Mouse (Mus musculus) retina, postnatal 1 day (tissue): ENCODE measurements around the gene Ube2v1.
"Not testable (repeated sequence)": the region's sequence is repeated elsewhere in the genome, so short reads cannot be mapped to it uniquely, and the experiment has no call there.

Experiments used
- DNase-seq: peaks from one replicate; pipeline ENCODE4 v3.0.0-alpha.2; 2012

Ube2v1 gene

DNA sequence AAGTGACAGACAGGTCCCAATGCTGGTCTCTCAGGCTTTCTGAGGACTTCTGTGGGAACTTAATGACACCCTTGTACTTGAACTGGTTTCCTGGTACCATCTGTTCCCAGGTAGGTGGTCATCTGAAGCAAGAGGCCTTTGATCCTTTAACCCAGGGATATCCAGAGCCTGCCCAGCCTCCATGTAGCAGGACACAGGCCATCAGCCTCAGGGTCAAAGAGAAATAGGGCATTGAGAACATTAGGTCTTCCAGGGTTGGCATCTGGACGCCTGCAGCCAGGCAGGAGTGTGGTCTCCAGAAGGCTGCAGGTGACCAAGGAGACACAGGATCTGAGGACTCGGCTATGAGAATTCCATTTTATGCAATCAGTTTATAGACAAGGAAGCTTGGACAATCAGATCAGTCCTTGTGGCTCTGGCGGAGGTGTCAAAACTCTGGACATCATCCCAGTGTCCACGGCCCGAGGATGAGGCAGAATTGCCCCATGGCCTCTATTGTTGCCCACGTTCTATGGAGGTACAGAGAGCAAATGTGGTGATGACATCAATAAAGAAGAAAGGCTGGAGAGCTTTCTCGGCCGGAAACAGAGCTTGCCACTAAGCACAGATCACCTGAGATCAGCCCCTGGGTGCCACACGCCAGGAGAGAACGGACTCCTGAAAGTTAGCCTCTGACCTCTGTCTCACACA is 23.2 kb upstream of the Ube2v1 start:
- DNase-seq: no peak

DNA sequence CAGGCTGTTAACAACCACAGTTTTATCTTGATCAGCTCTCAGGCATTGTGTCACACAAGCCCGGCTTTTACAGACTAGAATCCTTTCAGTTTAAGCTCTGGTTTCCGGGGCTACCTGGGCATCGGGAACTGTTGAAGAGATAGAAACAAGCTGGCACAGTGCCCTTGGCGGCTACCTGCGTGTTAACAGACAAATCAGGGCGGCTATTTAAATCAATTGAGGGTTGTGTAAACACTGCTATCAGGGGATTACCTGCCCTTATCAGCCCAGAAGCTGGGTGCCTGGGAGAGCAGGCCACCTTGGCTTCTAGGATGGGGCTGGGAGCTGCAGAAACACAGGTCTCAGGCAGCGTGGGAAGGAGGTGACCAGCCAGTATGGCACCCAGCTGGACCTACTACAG is 20.8 kb upstream of the Ube2v1 start:
- DNase-seq: no peak

DNA sequence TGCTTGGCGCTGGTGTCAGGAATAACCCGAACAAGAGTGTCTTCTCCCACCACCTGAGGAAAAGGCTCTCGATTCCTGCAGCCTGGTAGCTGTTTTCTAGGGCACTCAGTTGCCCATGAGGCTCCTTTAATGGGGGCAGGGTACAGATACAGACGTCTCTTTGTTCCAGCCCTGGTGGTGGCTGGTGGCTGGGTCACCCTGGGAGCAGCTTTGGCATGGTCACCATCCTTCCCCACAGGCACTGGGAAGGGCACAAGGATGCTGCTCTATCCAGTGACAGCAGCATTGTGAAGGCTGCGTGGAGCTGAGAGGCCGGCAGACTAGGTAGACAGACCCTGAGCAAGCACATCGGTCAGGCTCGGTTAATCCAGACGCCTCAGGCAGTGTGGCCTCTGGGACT is 19.7 kb upstream of the Ube2v1 start:
- DNase-seq: peak; percentile 73

- DNase-seq: no peak
Measured at GRCm38 (mm10) chr2:167649290-167650032, 17.6 kb upstream of the Ube2v1 start.

- DNase-seq: no peak
Measured at GRCm38 (mm10) chr2:167646411-167646810, 14.5 kb upstream of the Ube2v1 start.

DNA sequence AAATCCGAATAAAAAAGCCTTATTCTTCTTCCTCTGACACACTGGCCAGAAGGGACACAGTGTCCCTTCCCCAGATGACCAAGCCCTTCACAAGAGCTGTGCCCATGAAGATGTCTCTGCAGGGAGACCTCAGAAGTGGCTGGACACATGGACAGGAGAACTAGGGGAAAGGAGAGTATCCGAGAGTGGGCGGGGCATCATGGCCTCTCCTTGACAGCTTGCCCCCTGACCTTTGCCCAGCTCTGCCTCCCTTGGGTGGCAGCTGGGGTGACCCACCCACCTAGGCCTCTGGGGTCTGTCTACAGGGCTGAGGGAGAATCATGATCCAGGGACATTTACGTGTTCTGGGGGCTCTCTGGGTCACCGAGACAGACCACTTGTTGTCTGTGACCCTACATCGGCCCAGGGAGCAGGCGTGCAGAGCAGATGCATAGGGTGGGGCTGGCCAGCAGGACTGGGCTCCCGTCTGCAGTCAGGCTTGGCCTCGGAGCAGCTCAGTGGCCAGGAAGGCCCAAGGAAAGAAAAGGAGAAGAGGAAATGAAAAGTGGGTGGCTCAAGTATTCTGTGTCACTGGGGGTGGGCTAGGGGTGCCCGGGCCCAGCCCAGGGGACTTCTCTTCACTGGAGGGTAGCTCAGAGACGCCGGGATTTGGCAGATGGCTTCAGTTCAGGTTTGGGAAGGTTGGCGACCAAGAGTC is 11.6 kb upstream of the Ube2v1 start:
- DNase-seq: not testable (repeated sequence)

- no peak for DNase-seq
Measured at GRCm38 (mm10) chr2:167642164-167642563, 10.3 kb upstream of the Ube2v1 start.

GRCm38 (mm10) chr2:167641337-167641736 is 9.4 kb upstream of the Ube2v1 start:
- DNase-seq: peak; percentile 46

DNA sequence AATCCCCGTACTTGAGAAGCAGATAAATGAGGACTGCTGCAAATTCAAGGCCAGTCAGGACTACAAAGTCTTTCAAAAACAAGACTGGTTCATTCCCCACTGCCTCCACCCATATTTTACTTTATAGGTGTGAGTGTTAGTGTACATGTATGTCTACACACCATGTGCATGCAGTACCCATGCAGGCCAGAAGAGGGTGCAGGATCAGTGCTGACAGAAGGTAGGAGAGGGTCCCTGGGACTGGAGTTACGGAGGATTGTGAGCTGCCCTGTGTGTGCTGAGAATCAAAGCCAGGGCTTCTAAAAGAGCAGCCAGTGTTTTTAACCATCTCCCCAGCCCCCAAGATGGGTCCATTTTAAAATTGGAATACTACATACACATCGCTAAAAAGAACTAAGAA is 8.4 kb upstream of the Ube2v1 start:
- no peak for DNase-seq

GRCm38 (mm10) chr2:167634865-167635512 is 3.1 kb upstream of the Ube2v1 start:
- no peak for DNase-seq

GRCm38 (mm10) chr2:167634338-167634770 is 2.5 kb upstream of the Ube2v1 start:
- DNase-seq: peak; percentile 100

DNA sequence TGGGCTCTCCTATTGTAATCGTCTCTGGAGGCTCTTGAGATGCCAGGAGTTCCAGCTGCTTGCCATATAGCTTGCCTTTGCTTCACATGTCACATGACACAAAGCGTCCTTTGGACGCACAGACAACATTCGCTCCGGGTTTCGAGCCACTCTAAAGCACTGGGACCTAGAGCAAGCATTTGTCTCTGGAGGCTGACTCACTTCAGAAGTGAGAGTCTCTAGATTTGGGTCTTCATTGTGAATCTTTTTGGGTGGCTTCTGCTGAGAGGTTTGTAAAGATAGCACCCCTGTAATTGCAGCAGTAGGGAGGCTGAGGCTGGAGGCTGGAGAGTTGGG is 1.6 kb upstream of the Ube2v1 start:
- no peak for DNase-seq

- no peak for DNase-seq
Measured at GRCm38 (mm10) chr2:167632731-167633536, 1.0 kb upstream of the Ube2v1 start.

DNA sequence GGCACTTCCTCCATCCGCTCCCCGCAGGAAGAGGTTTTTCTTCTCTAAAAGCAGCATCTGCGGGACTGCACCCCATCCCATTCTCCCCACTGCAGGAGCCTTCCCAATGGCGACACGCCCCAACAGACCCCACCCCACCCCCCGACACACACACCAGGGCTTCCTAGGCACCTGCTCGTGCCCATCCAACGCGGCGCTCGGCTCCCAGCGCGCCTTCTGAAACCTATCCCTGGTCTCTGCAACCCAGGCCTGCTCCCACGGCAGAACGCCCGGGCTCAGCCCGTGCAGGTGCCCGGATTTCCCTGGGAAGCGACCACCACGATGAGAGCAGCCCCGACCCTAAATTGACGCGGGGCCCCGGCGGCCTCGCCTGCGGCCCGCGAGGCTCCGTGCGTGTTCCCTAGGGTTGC is 709 bp downstream of the Ube2v1 start:
- DNase-seq: no peak

DNA sequence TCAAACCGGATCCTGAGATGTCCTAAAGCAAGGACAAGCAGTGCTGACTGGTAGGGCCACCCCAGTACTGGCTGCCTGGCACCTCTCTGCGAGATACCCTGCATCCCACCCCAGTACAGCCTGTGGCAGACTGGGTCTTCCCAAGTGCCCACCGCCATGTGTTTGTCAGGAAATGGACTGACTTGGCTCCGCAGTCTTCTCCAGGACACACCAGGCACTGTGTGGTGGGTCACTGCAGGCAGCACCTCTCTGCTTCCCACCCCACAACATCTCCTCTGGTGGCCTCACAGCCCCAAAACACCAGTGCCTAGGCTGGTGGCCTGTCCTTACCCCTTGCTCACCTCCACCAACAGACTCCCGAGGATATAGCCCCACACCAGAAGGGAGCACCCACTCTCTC is 1.5 kb downstream of the Ube2v1 start:
- no peak for DNase-seq

DNA sequence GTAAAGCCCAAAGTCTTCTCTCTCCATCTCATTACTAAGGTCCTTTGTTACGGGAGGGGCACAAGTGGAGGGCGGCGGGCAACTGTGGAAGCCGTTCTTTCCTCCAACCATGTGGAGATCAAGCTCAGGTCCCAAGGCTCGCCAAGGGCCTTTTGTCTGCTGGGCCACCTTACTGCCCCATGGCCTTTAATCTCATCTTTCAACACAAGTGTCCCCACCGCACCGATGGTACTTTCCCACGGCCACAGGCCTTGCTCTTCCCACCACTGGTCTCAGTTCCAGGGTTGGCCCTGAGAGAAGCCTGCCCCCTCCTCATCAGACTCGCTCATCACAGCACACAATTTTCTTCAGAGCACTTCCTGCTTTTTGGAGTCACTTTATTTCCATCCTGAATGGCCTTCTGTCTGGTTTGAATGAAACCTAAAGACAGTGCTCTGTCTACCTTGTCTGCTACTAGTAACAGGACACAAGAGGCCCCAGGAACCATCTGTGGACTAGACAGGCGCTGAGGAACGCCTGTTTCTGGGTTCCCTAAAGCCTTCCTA is 2.2 kb downstream of the Ube2v1 start:
- no peak for DNase-seq

- peak; percentile 52 for DNase-seq
Measured at GRCm38 (mm10) chr2:167628872-167629271, 3.0 kb downstream of the Ube2v1 start.

DNA sequence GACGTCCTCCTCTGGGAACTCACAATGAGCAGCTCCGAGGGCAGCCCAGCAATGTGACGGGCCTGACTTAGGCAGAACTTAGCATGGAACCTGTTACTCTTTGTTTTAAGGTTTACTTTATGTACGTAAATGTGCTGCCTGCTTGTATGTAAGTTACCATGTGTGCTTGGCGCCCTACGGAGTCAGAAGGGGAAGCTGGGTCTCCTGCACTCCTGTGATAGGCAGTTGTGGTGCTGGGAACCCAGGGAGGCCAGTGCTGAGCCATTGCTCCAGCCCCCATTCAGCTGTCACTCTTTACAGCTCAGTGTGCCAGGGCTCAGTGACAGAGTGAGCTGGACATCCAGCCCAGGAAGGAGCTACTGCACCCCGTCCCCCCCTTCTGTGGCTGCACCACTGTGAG is 4.9 kb downstream of the Ube2v1 start:
- DNase-seq: no peak

DNA sequence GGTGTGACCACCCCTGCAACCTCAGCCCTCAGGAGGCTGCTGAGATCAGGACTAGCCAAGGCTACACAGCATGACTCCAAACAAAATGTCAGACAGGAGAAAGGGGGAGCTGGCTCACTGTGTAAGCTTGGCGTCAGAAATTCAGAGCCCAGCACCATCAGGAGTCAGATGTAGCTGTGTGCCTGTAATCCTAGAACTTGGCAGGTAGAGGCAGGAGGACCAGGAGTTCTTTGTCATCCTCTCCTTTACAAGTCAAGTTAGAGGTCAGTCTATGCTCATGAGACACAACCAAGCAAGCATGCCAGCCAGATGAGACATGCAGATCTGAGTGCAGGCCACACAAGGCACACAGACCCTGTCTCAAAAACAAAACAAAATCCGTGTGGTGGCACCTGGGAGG is 6.2 kb downstream of the Ube2v1 start:
- DNase-seq: no peak

GRCm38 (mm10) chr2:167624368-167625075 is 7.4 kb downstream of the Ube2v1 start:
- no peak for DNase-seq

DNA sequence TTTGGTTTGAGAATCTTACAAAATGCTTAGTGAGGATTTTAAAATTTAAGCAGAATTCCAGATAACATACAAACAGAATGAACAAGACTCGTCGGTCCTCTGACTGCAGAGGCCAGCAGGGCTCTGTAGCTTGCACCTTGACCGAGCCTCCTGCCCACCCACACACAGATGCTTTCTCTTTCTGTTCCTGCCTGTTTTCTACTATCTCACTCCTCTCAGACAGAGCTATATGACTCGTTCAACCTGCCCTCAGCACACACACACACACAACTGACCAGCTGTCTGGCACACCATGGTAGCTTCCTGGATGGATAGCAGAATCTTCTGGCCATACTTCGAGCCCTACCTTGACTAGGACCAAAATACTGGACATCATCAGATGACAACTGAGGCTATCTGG is 8.9 kb downstream of the Ube2v1 start:
- no peak for DNase-seq

GRCm38 (mm10) chr2:167622352-167622751 is 9.5 kb downstream of the Ube2v1 start:
- DNase-seq: no peak
